Mouse (Mus musculus): ENCODE results near the gene Kif26b.

- no peak for TF ChIP-seq CTCF (IDR thresholded peaks at IDR 0.05; ENCODE audit: borderline replicate concordance, insufficient read depth, low read depth, low read length)
- no peak for TF ChIP-seq POLR2A (IDR thresholded peaks at IDR 0.05; ENCODE audit: borderline replicate concordance, insufficient read depth, low read length)
Measured at GRCm38 (mm10) chr1:178661035-178661434, 132.1 kb downstream of the Kif26b start.

All from cerebellum, adult 2 months (tissue).